Mouse (Mus musculus) cerebellum, postnatal 14 days (tissue): ENCODE results near the gene Dram1.

Experiments used
- DNase-seq, 2 experiments: peaks; one replicate each; pipeline ENCODE4 v3.0.0; 2021; ENCODE audit warnings: mixed read lengths in 2 of 2

The Dram1 gene

DNA sequence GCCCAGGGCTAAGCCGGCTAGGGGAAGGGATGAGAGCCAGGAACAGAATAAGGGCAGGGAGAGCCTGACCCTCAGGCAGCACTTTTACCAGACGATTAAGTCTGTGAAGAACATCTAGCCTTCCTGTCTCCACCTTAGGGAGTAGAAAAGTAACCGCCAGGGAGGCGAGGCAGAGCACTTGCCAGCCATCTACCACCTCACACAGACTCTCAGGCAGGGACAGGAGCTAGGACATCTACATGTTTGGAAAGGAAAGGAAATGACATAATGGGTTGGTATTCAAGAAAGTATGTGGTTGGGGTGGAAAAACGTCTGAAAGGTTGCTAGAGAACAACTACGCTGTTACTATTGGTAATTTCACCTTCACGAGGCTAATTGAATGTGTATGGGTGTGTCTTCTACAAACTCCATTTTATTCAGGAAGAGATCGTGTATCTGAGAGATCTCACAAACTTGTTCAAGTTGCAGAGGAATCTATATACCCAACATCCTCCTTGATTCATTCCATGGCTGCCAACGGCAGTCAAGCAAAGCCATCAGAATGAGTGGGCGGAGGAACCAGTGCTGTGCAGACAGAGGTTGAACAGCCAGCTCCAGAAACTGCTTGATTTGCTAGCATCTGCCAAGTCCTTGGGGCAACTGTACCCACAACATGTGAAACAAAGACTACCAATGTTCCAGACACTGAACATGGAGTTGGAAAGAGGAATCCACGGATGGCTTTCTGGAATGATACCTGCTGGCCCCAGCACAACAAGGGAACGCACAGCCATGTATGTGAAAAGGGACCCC is 32.2 kb downstream of the Dram1 start:
- no peak for DNase-seq

- DNase-seq = no peak
Measured at GRCm38 (mm10) chr10:88345899-88346401, 32.9 kb downstream of the Dram1 start.

- no peak for DNase-seq
Measured at GRCm38 (mm10) chr10:88341368-88341767, 37.5 kb downstream of the Dram1 start.

- DNase-seq = no peak
Measured at GRCm38 (mm10) chr10:88340660-88341059, 38.2 kb downstream of the Dram1 start.

DNA sequence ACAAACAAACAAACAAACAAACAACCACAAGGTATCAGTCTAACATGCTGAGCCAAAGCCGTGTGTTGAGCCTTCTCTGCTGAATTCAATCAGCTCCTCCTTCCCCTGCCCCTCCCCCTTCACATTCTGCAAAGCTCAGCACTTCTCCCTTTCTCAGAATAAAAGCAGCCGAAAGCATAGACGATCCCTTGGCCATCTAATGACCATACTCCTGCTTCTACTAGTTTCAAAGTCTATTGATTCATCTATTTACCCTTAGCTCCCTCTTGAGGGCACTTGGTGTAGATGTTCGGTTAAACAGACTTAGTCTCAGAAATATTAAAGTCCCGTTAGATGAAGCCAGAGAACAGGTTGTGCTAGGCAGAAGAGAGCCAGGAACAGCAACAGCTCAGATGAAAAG is 48.2 kb downstream of the Dram1 start:
- DNase-seq = peak; percentile 9 to 17

- no peak for DNase-seq
Measured at GRCm38 (mm10) chr10:88328056-88328450, 50.8 kb downstream of the Dram1 start.

GRCm38 (mm10) chr10:88327160-88328055 is 51.5 kb downstream of the Dram1 start:
- DNase-seq = peak; percentile 91 to 92

GRCm38 (mm10) chr10:88321739-88322138 is 57.1 kb downstream of the Dram1 start:
- DNase-seq = peak in 1 of 2 experiments; percentile 12

DNA sequence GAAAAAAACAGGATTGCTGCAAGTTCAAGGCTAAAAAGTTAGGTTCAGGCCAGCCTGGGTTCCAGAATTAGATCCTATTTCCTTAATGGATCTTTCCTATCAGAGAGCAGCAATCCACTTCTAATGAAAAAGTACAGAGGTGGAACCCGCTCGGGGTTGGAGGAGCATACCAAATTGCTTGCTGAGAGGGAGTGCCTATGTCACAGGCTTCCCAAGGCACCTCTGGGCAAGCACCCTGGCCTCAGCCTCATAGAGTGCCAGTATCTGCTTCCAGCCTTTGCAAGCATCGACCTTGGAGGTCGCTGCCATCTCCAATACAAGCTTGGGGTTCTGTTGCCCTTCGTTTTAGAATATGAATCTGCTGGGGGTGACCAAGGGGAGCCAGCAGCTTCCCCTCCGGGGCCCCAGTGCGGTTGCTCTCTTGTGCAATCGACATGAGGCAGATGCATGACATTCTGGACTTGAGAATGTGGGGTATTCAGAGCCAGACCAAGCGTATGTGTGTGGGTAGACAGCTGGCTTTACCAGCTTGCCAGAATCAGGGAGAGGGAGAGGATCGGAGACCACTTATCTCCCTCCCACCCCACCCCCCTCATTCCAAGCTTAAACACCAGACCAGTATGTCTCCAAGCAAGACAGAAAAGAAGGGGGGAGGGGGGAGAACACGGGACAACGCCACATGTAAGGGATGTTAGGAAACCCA is 58.0 kb downstream of the Dram1 start:
- no peak for DNase-seq

GRCm38 (mm10) chr10:88318179-88318578 is 60.7 kb downstream of the Dram1 start:
- no peak for DNase-seq

GRCm38 (mm10) chr10:88317151-88317550 is 61.7 kb downstream of the Dram1 start:
- no peak for DNase-seq

DNA sequence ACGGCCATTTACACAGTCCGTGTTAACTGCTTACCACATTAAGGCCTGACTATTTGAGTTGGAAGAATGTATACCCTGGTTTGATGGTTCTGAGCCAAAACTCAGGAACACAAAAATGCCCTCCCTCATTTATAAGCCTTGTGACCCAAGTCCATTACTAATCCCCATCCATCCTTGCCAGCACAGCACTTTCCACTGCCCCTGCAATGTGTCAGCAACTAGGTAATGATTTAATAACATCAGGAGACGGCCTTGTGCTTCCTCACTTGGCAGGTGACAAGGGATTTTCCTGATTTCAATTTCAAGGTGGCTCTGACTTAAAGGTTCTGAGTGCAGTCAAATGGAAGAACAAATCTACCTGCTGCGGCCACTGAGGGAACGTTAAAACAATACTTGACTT is 64.0 kb downstream of the Dram1 start:
- DNase-seq = no peak

GRCm38 (mm10) chr10:88309851-88310250 is 69.0 kb downstream of the Dram1 start:
- no peak for DNase-seq

DNA sequence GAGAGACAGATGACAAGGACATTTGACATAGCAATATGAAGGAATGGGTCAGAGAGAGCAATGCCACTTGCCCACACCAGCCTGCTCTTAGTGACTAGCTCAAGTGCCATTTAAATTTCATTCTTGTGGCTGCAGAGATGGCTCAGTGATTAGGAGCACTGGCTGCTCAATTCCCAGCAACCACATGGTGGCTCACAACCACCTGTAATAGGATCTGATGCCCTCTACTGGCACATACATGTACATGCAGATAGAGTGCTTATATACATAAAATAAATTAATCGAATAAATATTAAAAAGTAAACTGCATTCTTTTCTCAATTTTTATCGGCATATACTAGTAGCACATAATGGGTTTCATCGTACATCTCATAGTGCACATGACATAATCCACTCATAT is 72.6 kb downstream of the Dram1 start:
- no peak for DNase-seq

DNA sequence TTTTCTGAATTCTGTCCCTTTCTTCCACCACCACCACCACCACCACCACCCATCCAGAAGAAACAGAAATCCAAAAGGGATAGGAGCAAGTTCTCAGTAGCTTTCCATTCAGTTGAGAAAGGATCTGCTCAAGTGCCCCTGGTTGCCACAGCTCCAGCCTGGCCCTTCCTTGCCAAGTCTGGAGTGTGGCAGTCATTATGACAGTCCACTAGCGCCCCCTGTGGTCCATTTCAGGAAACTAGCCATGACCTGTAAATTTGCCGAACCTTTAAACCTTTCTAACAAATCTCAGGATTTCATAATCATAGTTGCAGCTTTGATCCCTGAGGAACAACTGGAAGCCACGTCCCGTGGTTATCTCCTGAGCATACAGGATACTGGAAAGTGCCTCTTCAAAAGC is 74.6 kb downstream of the Dram1 start:
- peak; percentile 75 to 88 for DNase-seq

GRCm38 (mm10) chr10:88303079-88303478 is 75.8 kb downstream of the Dram1 start:
- no peak for DNase-seq

GRCm38 (mm10) chr10:88301802-88302470 is 76.9 kb downstream of the Dram1 start:
- DNase-seq = no peak

DNA sequence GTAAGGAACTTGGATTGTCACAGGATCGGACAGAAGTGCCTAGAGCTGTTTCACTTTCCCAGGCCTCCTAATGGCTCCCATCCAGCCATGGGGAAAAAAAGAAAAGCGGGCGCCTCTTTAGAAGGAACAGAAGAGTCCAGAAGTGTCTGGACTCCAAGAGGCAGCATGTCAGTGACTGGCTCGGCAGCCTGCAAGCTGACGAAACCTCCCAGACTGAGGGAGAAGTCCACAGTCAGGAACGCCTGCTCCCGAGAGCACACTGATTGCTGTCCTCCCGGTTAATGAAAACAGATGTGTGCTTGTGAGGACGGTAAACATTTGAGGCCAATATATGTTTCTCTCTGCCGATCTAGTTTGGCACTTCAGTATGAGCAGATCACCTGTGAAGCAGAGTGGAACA is 81.9 kb downstream of the Dram1 start:
- no peak for DNase-seq

GRCm38 (mm10) chr10:88295091-88295490 is 83.8 kb downstream of the Dram1 start:
- DNase-seq = no peak

DNA sequence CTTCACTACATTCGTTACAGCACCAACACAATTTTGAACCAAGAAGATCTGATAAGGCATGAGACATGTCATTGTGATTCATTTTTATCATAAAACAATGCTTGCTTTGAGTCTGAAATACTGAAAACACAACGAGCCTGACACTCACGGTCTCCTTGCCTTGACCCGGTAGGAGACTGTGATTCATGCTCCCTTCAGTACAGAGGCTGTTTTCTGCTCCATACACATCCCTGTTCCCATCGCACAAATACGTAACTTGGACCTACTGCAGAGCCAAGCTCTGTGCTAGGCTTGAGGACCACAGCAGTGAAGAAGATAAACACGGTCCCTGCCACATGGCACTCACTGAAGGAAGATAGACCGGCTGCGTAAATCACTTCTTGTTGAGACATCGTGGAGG is 90.8 kb downstream of the Dram1 start:
- DNase-seq = no peak

DNA sequence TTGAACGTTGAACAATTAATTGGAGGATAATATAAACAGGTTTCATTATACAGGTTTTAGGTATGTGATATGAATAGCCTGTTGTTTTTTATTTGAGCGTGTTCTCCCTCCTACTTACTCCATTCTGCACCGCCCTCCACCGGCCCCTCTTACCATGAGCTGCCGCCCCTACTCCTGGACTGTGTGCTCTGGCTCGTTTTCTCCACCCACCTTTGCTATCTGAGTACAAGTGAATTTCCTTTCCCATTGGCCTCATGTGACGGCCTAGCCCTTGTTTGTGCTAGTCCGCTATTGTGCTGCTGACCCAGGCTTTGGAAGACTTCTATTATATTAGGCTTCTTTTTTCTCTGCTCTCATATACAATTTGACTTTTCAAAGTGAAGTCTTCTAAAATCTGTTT is 91.6 kb downstream of the Dram1 start:
- DNase-seq = no peak

DNA sequence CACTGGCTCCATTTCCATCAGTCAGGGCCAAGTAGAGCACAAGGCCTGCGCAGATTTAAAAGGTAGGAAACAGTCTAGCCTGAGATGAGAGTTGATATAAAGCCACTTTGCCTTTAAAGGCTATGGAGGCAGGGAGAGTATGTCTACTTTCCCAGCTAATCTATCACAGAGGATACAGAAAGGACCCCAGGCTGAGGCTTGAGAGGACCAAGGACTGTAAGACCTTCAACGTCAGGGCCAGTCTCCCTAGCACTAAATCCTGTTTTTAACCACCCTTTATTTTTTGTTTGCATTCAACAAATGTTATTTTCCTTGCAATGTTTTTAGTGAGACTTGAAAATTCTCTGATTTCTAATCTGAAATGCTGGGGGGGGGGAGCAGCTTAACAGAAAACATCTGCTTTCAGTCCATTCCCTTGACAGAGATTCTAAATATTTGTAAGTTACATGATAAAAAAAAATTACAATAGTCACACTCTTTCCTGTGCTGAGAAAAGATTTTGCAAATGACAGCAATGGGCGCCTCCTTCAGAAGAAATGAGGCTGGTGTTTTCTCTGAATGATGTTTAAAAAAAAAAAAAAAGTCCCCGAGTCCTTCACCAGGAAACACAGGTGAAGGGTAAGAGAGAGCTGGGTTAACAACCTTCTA is 94.4 kb downstream of the Dram1 start:
- DNase-seq = no peak
